Mouse (Mus musculus): ENCODE results near the gene Bglap.
A peak's percentile ranks its signal among the peaks of the same experiment; 100 is the strongest.
"Not testable (repeated sequence)": the region's sequence is repeated elsewhere in the genome, so short reads cannot be mapped to it uniquely, and the experiment has no call there.

Bglap gene

DNA sequence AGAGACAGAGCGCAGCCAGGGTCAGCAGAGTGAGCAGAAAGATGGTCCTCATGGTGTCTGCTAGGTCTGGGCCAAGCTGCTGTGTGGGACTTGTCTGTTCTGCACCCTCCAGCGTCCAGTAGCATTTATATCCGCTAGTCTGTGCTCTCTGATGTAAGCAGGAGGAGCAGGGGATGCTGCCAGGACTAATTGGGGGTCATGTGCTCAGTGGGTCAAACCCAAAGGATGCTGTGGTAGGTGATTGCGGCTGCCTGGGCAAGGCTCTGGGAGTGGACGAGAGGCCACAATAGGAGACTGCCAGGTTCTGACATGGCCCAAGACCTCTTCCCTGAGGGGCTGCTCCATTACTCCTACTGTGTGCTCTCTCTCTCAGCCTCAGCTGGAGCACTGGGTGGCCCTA lies at the start of gene Bglap:
Gene Bglap, minus strand, starts transcription at position 101 of the 400 bp plus-strand sequence.
- no peak for DNase-seq (ENCODE audit: inconsistent ontology term)

- DNase-seq (ENCODE audit: inconsistent ontology term): not testable (repeated sequence)
These were observed 44.4 kb upstream of the Bglap start for GRCm38 (mm10) chr3:88428639-88429038.

DNA sequence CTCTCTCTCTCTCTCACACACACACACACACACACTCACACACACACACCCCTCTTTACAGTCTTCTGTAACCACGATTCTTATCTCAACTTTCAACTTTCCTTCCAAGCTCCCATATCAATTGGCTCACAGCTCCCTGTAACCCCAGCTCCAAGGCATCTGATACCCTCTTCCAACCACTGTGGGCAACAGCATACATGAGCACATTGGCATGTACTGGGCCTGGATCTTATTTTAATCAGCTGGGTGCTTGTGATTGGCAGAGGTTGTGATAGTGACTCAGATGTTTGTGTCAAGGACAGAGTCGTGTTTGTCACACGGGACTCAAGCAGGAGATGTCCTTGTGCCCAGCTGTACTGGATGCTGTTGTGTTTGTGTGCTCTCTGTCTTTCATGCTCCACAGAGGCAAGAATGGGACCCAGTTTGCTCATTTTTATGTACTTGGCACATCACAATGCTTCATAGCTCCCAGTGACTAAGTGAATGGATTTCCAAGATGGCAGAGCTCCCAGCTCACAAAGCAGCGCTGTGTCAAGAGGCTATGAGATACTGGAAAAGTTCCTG lies 43.2 kb upstream of the Bglap start:
- DNase-seq (ENCODE audit: inconsistent ontology term): no peak

- no peak for DNase-seq (ENCODE audit: inconsistent ontology term)
These were observed 41.6 kb upstream of the Bglap start for GRCm38 (mm10) chr3:88425708-88426420.

DNA sequence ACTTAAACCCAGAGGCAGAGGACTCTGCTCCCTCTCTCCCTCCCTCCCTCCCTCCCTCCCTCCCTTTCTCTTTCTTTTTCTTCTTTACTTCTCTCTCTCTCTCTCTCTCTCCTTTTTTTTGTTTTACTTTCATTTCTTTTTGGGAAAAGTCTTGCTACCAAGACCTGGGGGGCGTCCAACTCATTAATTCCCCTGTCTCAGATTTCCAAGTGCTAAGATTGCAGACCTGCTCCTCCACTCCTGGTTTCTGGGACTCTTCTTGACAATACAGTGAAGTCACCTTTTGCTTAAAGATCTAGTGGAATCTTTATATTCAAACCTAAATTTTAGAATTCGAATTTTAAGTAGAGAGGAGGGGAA lies 41.0 kb upstream of the Bglap start:
- no peak for DNase-seq (ENCODE audit: inconsistent ontology term)

DNA sequence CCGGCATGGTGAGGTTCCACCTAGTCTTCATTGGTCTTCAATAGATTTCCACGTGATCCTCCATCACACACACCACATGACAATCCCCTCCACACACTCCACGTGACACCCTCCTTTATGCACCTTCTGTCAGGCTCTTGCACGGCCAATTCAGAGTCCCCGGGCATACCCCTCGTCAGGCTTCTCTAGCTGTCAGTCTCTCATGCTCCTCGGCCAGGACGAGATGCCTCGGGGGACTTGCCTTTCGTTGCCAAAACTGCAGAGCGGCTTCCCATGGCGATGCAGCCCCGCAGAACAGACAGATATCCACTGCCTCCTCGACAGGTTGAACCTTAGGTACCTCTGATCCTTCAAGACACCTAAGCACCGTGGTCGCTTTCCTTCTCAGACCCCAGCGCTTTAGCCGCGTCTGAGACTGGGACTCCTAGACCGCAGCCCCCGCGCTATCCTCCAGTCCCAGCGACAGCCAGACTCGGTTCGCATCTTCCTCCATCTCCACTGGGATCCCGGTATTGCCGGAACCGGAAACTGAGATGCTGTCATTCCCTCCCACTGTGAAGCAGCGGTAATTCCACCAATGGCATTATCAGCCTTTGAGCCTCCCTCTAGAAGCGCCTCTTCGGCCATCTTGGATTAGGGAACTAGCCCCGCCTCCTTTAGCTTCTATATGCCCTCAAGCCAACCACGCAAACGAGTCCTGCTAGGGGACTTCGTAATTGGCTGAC lies 40.5 kb upstream of the Bglap start, which contains the start of gene Slc25a44:
Gene Slc25a44, minus strand, starts transcription at position 535 of the 725 bp plus-strand sequence.
- peak; percentile 96 for DNase-seq (ENCODE audit: inconsistent ontology term)

DNA sequence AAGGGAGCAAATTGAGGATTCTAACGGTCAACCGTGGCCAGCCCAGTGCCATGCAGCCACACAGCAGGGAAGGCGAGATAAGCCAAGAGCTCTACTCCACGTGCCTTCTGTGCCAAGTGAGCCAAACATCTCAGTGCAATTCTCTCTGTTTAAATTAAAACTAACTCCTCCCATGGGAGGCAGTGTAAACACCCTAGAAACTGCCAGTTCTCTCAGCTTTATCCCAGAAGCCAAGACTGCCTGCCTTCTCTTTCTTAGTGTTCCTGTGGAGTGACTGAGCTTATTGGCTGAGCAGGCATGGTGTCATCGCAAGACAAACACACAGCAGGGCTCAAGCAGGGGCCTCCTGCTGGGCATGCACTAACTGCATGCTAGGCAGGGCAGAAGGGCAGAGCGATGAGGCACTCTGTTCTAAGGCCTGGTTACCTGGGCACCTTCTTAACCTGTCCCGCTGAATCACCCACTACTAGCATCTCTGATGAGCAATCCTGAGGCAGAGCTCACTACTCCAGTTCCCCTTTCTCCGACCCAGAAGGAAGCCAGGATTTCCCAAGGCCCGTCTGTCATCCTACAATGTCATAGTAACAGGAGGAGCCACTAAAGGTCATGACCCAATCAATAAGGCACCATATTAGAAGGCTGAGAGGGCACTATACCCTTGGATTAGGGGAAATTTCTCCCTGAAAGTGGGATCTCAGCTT lies 37.9 kb upstream of the Bglap start:
- DNase-seq (ENCODE audit: inconsistent ontology term): no peak

GRCm38 (mm10) chr3:88420771-88421170 lies 36.5 kb upstream of the Bglap start:
- DNase-seq (ENCODE audit: inconsistent ontology term): no peak

GRCm38 (mm10) chr3:88418016-88418415 lies 33.8 kb upstream of the Bglap start:
- DNase-seq (ENCODE audit: inconsistent ontology term): no peak

- no peak for DNase-seq (ENCODE audit: inconsistent ontology term)
These were observed 31.4 kb upstream of the Bglap start for GRCm38 (mm10) chr3:88415668-88416067.

GRCm38 (mm10) chr3:88412636-88413035 lies 28.4 kb upstream of the Bglap start:
- DNase-seq (ENCODE audit: inconsistent ontology term): no peak

GRCm38 (mm10) chr3:88411681-88412080 lies 27.4 kb upstream of the Bglap start:
- no peak for DNase-seq (ENCODE audit: inconsistent ontology term)

- DNase-seq (ENCODE audit: inconsistent ontology term): no peak
These were observed 26.4 kb upstream of the Bglap start for GRCm38 (mm10) chr3:88410645-88411031.

- DNase-seq (ENCODE audit: inconsistent ontology term): peak; percentile 96
These were observed 25.7 kb upstream of the Bglap start, which contains the start of gene Pmf1 for GRCm38 (mm10) chr3:88409741-88410644. TSS of gene Pmf1 (minus strand) at chr3:88410331.

DNA sequence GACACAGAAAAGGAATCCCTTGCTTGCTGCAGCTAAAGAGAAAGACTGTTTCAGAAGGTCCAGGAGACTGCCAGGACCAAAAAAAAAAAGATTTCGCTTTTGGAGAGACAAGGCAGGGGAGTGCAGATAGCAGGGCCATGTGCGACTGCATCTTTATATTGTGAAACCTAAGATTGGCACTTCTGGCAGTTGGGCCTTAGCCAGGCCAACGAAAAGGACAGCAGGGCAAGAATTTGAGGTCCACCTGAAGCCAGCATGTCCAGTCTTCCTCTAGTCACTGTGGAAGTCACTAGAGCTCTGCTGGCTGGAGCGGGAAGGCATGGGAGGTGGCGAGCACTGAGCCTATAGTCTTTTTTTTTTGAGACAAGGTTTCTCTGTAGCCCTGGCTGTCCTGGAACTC lies 24.7 kb upstream of the Bglap start:
- no peak for DNase-seq (ENCODE audit: inconsistent ontology term)

DNA sequence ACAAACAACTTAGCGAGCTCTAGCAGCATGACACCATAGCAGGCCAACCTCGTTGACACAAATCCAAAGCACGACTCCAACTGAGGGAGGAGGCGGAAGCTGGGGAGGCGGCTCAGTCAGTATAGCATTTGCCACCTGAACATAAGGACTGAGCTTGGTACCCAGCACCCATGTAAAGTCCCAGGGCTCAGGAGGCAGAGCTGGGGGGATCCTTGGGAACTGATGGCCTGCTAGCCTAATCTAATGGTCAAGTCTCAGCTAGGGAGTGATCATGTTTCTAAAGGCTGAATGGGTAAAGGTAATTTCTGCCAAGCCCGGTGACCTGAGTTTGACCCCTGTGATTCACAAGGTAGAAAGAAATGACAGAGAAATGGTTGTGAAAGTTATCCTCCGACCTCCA lies 23.3 kb upstream of the Bglap start:
- no peak for DNase-seq (ENCODE audit: inconsistent ontology term)

DNA sequence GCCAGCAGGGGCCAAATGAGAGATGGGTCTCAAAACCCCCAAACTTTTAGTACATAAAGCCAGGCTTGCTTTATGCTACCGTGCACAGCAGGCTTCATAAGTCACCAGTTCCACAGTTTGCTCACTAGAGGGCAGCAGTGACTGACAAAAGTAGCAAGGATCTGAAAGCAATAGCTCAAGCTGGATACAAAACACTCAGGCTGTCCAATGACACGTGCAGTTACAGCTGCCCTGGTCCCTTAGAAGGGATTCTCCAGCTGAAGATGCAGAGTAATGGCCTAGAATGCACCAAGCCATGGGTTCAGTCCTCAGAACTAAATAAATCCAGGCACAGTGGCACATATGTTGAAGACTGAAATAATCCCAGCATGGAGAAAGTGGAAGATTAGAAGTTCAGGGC lies 22.8 kb upstream of the Bglap start:
- DNase-seq (ENCODE audit: inconsistent ontology term): peak; percentile 70

GRCm38 (mm10) chr3:88403522-88404230 lies 19.4 kb upstream of the Bglap start:
- DNase-seq (ENCODE audit: inconsistent ontology term): no peak

DNA sequence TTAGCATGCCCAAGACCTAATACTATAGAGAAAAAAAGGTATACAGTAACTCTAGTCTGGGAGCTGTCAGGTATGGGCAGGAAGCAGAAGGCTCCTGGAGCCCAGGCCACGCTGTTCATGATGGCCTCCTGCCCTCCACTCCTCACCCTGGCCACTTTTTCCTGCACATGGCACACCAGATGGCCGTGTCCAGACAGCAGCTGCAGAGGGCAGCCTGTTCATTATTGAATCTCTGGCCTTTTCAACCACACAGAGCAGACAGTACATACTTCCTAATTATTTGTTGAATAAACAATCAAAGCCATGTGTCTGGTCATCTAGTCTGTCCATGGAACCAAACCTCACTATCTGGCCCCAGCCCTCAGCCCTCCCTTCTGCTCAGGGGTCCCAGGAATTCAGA lies 14.4 kb upstream of the Bglap start:
- DNase-seq (ENCODE audit: inconsistent ontology term): peak; percentile 17

- no peak for DNase-seq (ENCODE audit: inconsistent ontology term)
These were observed 11.5 kb upstream of the Bglap start for GRCm38 (mm10) chr3:88395742-88396141.

DNA sequence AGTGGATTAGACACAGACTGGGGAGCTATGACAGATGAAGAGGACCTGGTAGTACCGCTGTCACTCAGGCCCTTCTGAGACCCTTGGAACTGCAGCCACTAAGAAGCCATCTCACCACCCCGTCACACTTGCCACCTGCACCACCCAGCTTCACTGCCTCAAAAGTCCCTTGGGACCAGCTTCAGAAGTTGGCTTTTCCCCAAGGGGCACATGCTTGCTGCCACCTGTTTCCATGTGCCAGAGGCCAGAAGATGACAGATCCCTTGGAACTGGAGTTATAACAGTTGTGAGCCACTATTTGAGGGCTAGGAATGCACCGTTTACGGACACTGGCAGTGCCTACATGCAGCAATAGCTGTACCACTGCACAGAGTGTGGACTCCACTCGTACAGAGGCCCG lies 11.0 kb upstream of the Bglap start:
- DNase-seq (ENCODE audit: inconsistent ontology term): no peak
